Mouse (Mus musculus): Measurements from ENCODE around the gene Slc25a22.
"Not testable (repeated sequence)": the region's sequence is repeated elsewhere in the genome, so short reads cannot be mapped to it uniquely, and the experiment has no call there.

The Slc25a22 gene

DNA sequence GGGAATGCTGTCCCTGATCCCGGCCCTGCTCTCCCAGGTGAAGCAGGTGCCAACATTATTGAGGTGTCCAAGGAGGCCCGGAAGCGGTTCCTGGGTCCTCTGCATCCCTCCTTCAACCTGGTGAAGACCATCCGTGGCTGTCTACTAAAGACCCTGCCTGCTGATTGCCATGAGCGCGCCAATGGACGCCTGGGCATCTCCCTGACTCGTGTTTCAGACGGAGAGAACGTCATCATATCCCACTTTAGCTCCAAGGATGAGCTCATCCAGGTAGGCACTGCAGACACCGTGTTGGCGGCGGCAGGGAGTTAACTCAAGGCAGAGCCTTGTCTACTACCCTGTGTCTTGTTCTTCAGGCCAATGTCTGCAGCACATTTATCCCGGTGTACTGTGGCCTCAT lies 19.5 kb upstream of the Slc25a22 start:
- DNase-seq: no peak

- DNase-seq: no peak
Measured at GRCm38 (mm10) chr7:141456739-141457138, 19.0 kb upstream of the Slc25a22 start.

- peak; percentile 68 for DNase-seq
Measured at GRCm38 (mm10) chr7:141455610-141456314, 18.1 kb upstream of the Slc25a22 start.

GRCm38 (mm10) chr7:141454967-141455551 lies 17.4 kb upstream of the Slc25a22 start, which contains the start of gene Pnpla2:
TSS of gene Pnpla2 (plus strand) at chr7:141455198.
- DNase-seq: peak; percentile 97 to 98

DNA sequence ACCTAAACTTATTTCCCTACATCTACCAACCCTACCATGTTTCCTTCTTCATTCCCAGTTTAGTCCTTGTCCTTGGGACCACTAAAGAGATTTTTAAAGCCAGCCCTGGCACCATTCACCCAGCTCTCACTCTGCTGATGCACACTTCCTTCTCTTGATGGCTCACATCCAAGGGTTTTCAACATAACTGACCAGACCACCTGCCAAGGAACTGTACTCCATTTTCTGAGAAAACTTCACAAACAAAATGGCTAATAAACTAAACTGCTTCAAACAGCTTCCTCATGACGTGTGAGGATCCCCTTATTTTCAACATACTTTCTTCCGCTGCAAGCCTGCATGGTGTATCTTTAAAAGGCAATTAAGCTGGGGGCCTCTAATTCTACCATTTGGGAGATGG lies 15.9 kb upstream of the Slc25a22 start:
- DNase-seq: no peak

- DNase-seq: no peak
Measured at GRCm38 (mm10) chr7:141451928-141452327, 14.2 kb upstream of the Slc25a22 start.

DNA sequence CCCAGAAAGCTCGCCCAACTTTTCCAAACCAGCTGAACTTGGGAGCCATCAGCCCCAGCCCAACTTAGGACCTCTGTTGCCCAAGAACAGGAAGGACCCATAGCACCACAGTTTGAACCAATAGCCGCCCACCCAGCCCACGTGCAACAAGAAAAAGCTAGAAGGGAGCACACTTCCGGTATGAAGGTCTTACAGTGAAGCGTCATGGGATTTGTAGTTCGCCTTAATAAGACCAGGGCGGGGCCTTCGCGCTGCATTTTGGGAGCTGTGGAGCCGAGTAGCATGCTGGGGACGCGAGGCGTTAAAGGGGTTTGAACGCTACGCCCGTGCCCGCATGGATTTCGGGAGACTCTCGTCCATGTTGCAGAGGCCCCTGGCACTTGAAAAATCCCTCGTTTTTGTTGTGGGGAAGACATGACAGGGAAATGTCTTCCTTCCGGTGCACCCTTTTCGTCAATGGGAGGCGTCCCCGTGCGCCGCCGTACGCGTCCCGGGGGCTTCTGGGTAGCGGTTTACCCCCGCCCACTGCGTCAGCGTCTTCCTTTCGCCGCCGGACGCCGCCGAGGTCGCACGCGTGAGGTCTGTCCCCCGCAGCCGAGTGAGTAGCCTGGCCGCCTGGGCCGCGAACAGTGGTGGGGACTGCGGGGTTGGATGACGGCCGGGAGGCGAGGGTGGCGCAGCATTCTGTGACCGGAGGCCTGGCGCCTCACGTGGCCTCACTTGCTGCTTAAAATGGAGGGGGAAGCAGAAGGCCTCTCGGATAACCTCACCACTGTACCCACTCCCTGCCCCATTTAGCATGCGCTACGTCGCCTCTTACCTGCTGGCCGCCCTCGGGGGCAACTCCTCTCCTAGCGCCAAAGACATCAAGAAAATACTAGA lies 9.7 kb upstream of the Slc25a22 start, which contains the start of gene Rplp2:
Gene Rplp2 (plus strand): TSS at position 261 of the 882 bp plus-strand sequence.
- peak; percentile 95 to 96 for DNase-seq

DNA sequence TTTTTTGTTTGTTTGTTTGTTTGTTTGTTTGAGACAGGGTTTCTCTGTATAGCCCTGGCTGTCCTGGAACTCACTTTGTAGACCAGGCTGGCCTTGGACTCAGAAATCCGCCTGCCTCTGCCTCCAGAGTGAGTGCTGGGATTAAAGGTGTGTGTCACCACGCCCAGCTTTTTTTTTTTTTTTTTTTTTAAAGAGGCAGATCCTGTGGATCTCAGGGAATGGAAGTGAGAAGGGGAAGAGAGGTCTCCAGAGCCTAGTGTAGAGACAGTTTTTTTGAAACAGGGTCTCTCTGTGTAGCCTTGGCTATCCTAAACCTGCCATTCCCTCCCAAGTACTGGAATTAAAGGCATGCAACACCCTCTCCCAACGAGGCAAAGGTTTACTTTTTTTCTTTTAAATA lies 8.7 kb upstream of the Slc25a22 start:
- not testable (repeated sequence) for DNase-seq

- DNase-seq: peak; percentile 45 to 48
Measured at GRCm38 (mm10) chr7:141443828-141444237, 6.1 kb upstream of the Slc25a22 start, which contains the start of gene Pidd1. TSS of gene Pidd1 (minus strand) at chr7:141444025.

DNA sequence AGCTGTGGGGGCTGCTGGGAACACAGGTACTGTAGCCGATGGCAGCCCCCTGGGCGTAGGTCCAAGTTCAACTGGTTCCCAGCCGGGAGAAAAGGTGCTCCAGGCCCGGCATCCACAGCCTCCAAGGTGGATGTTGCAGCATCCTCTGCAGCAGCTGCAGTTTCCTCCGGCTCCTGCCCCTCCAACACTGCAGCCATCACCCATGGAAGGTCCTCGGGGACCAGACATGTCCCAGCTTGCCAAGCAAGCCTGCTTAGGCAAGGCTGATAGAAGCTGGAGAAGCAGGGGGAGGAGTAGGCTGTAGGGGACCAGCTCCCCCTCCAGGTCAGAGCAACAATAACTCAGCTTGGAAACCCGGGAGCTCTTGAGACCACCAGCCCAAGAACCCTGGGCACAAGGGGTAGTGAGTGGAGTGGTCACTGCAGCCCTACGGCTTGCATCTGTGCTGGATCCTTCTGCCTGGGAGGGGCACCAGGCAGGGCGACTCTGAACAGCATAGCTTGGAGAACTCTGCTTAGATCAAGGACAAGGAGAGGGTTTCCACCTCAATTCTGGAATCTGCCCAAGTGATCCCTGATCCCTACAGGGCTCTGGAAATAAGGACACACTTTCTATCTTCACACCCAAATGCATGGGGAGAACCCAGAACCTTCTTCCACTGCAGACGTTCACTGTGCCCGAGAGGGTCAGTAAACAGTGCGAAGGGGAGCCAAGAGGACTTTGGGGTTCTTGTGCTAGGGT lies 5.6 kb upstream of the Slc25a22 start:
- no peak for DNase-seq

DNA sequence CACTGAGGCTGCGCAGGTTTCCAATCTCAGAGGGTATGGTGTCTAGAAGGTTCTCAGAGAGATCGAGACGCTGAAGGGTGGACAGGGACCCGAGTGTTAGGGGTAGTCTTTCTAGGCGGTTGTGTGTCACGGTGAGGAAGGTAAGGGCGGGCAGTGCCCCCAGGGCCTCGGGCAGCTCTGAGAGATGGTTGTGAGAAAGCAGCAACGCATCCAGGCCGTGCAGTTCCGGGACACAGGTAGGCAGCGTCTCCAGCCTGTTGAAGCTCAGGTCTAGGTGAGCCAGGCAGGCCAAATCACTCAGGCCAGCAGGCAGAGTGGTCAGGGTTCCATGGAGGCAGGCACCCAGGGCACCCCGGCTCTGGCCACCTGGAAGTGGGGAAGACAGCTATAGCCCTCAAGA lies 4.5 kb upstream of the Slc25a22 start:
- no peak for DNase-seq

DNA sequence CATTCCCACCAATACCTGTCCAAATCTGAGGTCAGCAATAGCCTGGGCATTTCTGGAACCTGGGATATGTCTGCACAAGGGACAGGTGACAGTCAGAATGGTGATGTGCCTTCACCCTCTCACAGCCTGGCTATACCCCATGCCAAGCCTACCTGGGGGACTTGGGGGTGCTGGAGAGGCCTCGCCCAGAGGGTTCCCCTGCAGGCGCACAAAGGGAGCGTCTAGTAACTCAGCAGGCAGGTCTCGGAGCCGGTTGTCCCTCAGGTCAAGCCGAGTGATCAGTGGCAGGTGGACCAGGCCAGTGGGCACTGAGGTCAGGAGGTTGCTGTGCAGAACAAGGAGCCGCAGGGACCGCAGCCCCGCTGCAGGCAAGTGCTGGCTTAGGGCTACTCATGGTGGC lies 3.8 kb upstream of the Slc25a22 start:
- no peak for DNase-seq

- DNase-seq: peak; percentile 63
Measured at GRCm38 (mm10) chr7:141440613-141441012, 2.9 kb upstream of the Slc25a22 start.

DNA sequence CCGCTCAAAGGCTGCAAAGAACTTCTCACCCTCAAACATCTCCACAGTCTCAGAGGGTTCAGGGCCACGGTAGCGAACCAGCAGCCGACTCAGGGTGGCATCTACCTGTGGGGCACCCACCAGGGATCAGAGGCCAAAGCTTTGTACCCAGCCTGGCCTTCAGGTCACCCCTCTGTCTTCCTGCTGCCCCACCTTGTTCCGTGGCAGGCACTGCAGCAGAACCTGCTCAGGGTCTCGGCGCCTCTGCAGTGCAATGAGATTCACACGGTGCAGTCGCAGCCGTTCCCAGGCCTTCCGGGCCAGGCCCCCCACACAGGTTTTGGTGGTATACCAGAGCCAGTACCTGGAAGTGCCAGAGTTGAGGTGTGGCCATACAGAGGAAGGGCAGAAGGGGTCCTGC lies 2.1 kb upstream of the Slc25a22 start:
- DNase-seq: no peak

DNA sequence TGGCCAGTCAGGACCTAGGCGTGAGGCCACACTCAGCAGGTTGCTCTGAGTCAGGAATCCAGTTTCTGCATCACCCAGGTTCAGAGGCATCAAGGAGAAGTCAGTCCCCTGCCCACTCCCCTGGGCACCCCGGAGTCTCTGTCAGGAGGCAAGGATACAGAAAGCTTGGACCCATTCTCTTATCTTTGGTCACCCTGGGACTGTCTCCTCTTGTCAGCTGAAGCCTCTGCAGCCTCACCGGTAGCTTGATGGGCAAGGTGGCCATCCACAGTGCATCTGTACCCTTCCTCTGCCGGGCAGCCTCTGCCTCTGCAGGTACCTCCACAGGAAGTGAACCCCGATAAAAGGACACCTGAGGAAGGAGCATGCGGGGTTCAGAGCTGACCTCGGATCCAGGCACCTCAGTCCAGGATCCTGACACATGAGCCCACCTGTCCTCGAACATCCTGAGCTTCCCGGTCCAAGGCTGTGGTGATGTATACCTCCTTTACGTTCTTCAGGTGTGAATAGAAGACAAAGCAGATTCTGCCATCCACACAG lies 1.5 kb upstream of the Slc25a22 start:
- no peak for DNase-seq

- no peak for DNase-seq
Measured at GRCm38 (mm10) chr7:141438201-141438968, 693 bp upstream of the Slc25a22 start.

- no peak for DNase-seq
Measured at GRCm38 (mm10) chr7:141436523-141436892, 1.2 kb downstream of the Slc25a22 start.

DNA sequence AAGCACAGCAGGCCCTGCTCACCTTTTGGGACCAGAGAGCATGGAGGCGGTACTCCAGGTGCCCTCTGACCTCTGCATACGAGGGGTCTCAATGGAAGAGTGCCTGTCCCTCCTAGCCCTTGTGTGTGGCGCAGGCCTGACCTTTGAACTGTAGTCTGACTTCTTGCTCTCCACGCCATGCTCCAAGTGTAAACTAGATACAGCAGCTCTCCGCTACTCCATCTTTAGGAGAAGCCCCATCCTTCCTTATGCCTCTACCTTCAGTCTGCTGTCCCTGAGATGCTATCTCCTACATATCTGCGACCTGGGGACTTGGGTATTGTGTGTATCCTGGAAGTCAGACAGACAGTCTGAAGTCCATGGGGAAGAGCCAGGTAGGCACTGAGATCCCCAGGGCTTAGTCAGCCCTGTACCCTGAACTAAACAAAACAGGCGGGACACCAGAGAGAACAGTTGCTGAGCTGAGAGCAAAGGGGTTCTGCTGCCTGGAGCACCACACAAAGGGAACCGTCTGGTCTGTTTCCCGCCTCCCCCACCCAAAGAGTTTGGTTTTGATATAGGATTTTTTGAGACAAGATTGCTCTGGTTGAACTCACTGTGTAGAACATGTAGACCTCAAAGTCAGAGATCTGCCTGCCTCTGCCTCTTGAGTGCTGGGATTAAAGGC lies 1.7 kb downstream of the Slc25a22 start:
- no peak for DNase-seq

DNA sequence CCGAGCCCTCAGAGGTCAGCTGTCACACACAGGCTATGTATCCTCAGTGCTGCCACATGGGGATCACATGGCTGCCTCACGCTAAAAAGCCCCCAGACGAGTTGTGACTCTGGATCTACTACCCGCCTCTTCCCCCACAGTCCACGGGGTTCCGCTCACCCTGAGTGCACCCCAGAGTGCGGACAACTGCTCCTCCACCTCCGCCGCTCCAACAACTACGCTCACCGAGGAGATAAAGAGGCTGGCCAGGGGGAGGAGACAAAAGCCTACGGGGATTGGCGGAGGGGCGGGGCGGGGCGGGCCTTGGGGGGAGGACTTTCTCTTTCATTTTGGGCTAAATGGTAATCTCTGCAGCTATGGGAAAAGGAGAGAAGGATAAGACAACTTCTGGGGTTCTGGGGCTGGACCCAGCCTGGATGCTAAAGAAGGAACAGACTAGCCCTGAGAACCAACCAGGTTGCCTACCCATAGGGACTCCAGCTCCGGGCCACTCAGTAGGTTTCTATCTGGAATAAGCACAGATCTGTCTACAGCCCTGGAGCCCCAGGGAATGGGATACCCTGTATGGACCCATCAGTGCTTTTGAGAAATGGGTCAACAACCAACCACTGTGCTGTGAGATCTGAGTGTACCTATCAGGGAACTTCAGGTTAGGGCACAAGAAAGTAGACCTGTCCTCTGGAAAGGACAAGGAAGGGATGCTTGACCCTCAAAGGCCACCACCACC lies 2.4 kb downstream of the Slc25a22 start:
- DNase-seq: peak; percentile 62 to 67

GRCm38 (mm10) chr7:141434464-141434863 lies 3.2 kb downstream of the Slc25a22 start:
- DNase-seq: no peak

Data from B cell, adult 2 months (primary cell).